Mouse (Mus musculus): Measurements from ENCODE around the gene Cnp.

GRCm38 (mm10) chr11:100579116-100579799 lies 4.6 kb downstream of the Cnp start:
- TF ChIP-seq POLR2A (IDR thresholded peaks at IDR 0.05; ENCODE audit: borderline replicate concordance, insufficient read depth, low read length) (no peak), CTCF (IDR thresholded peaks at IDR 0.05; ENCODE audit: borderline replicate concordance, insufficient read depth, low read depth, low read length) (no peak)

Data from cerebellum, adult 2 months (tissue).